Mouse (Mus musculus) cerebellum, adult 2 months (tissue): ENCODE measurements around the gene Gm3435. TPM values are rescaled to one million over a fixed set of nuclear protein-coding genes. Genes with fewer than 3 reads are reported as not detected.
"Not testable (repeated sequence)": the region's sequence is repeated elsewhere in the genome, so short reads cannot be mapped to it uniquely, and the experiment has no call there.

ENCODE experiments used
- DNase-seq, 2 experiments: peaks; one replicate each; pipeline ENCODE4 v3.0.0; 2021
- H3K27ac ChIP-seq: fragments of 200-500 bp; 2 replicates; pipeline ENCODE4 v1.5.1; 2012; ENCODE audit warnings: low read length, control low read depth, inconsistent platforms; ENCODE audit not compliant: insufficient read depth
- H3K27me3 ChIP-seq: fragments of 200-500 bp; 2 replicates; pipeline ENCODE4 v1.6.1; 2012; ENCODE audit warnings: inconsistent platforms, mild to moderate bottlenecking, low read length, moderate library complexity; ENCODE audit not compliant: control insufficient read depth, insufficient read depth
- H3K4me1 ChIP-seq: fragments of 200-500 bp; 2 replicates; pipeline ENCODE4 v1.6.1; 2011; ENCODE audit warnings: low read length; ENCODE audit not compliant: control insufficient read depth, insufficient read depth
- H3K4me3 ChIP-seq: fragments of 200-500 bp; replicated peaks from 2 replicates; pipeline ENCODE3; 2011; ENCODE audit warnings: mild to moderate bottlenecking, low read depth, low read length, control low read depth; ENCODE audit not compliant: insufficient read depth
- CTCF ChIP-seq: fragments of 200-500 bp; IDR thresholded peaks from 2 replicates; pipeline ENCODE4 v1.5.1; 2011; ENCODE audit warnings: low read depth, mild to moderate bottlenecking, control low read depth, low read length, moderate library complexity, borderline replicate concordance; ENCODE audit not compliant: insufficient read depth
- POLR2A ChIP-seq: fragments of 200-500 bp; IDR thresholded peaks from 2 replicates; pipeline ENCODE4 v1.6.1; 2011; ENCODE audit warnings: low read length, control low read depth, borderline replicate concordance; ENCODE audit not compliant: insufficient read depth
- WGBS: fragments of 180-500 bp; shearing (Covaris S2); methylation state at CpG from one replicate; pipeline ENCODE4 v1.1.7; 2018; 5-methylcytosine and 5-hydroxymethylcytosine counted together
- polyA plus RNA-seq: library from polyadenylated mRNA; depleted of rRNA; stranded (reverse); fragments of >200 nt; gene quantifications from 2 replicates; pipeline ENCODE4 v1.2.3, GENCODE M21; 2012

Gene Gm3435
- polyA plus RNA-seq, 1 experiment, result 12.3 TPM

GRCm38 (mm10) chr17:15053183-15053828 is 43.3 kb downstream of the Gm3435 start:
- not testable (repeated sequence) for H3K27me3 ChIP-seq, DNase-seq, H3K4me3 ChIP-seq, H3K4me1 ChIP-seq, H3K27ac ChIP-seq
- 93% methylated on average over 6 of the region's 8 CpGs for WGBS

DNA sequence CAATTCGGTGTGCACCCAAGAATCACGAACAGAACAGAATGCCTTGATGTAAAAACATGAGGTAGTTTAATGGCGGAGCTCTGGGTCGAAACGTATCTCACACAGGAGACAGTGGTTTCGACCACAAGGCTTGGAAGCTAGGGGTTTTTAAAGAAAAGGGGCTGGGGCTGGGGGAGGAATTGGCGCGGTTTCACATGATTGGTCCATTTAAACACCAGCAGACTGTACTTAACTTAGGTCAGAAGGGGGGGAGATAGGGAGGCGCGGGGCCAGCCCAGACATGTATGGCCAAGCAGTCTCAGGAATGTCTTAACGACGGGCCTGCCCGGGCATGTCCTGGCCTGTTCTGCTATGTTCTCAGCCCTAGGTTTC is 43.8 kb downstream of the Gm3435 start:
- not testable (repeated sequence) for H3K27ac ChIP-seq, DNase-seq, H3K4me1 ChIP-seq, H3K27me3 ChIP-seq, H3K4me3 ChIP-seq
- 91% methylated on average over 12 of the region's 13 CpGs for WGBS

DNA sequence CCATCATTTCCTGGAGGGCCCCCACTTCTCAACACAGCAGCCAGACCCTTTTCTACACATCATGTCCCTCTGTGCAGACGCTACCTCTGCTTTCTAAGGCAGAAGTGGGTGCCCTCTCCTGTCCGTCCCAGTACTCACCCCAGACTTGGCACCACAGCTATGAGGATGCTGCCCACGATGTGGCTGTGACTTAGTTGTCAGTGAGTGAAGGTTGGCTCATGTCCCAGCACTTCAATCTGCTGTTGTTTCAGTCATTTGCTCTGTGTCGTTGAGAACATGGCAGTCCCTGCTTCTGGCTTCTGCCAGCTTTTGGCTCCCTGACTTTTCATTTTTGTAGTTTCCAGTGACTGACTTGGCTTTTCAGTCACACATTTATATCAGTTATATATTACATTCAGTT is 45.9 kb downstream of the Gm3435 start:
- 20% methylated on average over 4 of the region's 4 CpGs for WGBS
- H3K27me3 ChIP-seq, result no peaks in the 10 kb centered on the region
- DNase-seq, result no peak
- H3K4me3 ChIP-seq, result no peak overlapping the region
- no peak overlapping the region for H3K27ac ChIP-seq
- TF ChIP-seq POLR2A, result no peak
- TF ChIP-seq CTCF, result no peak
- no peaks in the 10 kb centered on the region for H3K4me1 ChIP-seq

- TF ChIP-seq CTCF, result no peak
- no peak for TF ChIP-seq POLR2A
- Histone ChIP-seq H3K4me1 (no peaks in the 10 kb centered on the region), H3K27ac (no peak overlapping the region), H3K27me3 (no peaks in the 10 kb centered on the region), H3K4me3 (no peak overlapping the region)
- WGBS, result 62% methylated on average over 5 of the region's 5 CpGs
- DNase-seq, result no peak
Observed at GRCm38 (mm10) chr17:15058161-15058591, 48.2 kb downstream of the Gm3435 start.

DNA sequence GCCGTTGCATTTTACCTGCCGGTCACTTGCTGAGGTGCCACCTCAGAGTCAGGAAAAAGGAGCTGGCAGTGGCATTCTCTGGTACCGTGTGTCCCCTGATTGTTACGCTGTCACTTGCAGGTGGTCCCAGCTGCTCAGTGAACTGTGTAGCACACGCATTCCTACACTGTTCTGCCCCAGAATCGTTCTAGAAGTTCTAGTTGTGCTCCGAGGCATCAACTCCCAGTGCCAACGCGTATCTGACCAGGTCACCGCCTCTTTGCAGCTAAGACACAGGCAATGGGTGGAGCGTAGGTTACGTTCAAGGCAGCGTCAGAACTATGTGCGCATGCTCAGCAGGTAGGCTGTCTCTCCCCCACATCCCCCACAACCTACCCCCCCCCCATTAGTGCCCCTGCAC is 49.7 kb downstream of the Gm3435 start:
- TF ChIP-seq POLR2A (no peak), CTCF (no peak)
- no peaks in the 10 kb centered on the region for H3K4me1 ChIP-seq
- no peak overlapping the region for H3K27ac ChIP-seq
- no peak overlapping the region for H3K4me3 ChIP-seq
- no peaks in the 10 kb centered on the region for H3K27me3 ChIP-seq
- 91% methylated on average over 14 of the region's 14 CpGs for WGBS
- no peak for DNase-seq

DNA sequence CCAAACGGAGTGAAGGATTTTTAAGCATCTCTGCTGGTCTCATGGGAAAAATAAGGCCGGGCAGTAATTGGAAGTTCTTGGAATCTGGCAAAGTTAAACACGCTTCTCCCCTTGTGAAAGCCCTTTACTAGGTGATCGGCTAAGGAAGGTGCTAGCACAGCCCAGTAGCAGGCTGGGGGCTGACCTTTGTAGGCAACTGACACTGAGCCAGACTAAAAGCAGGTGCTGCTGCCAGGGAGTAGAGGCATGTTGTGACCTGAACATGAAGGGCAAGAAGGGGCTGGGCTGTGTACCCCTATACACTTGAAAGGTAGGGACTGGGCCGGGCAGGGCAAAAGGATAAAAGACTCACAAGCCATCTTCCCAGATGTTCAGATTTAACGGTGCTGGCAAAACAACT is 50.4 kb downstream of the Gm3435 start:
- Histone ChIP-seq H3K27me3 (no peaks in the 10 kb centered on the region), H3K4me3 (no peak overlapping the region), H3K4me1 (no peaks in the 10 kb centered on the region), H3K27ac (no peak overlapping the region)
- whole genome bisulfite sequencing, result 87% methylated on average over 6 of the region's 6 CpGs
- TF ChIP-seq CTCF (no peak), POLR2A (no peak)
- no peak for DNase-seq

- DNase-seq, result peak; percentile 58 to 63
- H3K4me3 ChIP-seq, result no peak overlapping the region
- H3K27ac ChIP-seq, result no peak overlapping the region
- H3K27me3 ChIP-seq, result no peaks in the 10 kb centered on the region
- H3K4me1 ChIP-seq, result peaks cover 9% of the 10 kb centered on the region
- peak; percentile 71 for TF ChIP-seq CTCF
- no peak for TF ChIP-seq POLR2A
- WGBS, result 43% methylated on average over 13 of the region's 13 CpGs
Observed at GRCm38 (mm10) chr17:15065391-15066024, 55.5 kb downstream of the Gm3435 start.

DNA sequence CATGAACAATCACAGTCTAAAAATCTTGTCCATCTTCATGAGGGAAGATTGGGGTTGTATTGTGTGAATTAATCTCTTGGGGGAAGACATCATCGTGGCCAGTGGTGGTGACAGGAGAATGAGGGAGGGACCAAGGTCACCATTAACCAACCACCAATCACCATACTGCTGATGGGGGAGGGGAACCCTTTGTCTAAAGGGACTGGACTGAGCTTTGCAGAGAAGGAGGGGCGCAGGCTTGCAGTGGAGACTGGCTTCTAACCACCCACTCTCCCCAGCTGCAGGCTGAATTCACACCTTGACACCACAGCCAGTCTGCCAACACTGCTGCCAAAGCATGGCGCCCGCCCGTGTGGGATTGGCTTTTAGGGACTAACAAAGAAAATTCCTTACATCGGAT is 56.1 kb downstream of the Gm3435 start:
- DNase-seq, result no peak
- TF ChIP-seq POLR2A (no peak), CTCF (no peak)
- no peaks in the 10 kb centered on the region for H3K27me3 ChIP-seq
- H3K4me1 ChIP-seq, result peaks cover 9% of the 10 kb centered on the region
- H3K4me3 ChIP-seq, result no peak overlapping the region
- 70% methylated on average over 6 of the region's 6 CpGs for WGBS
- H3K27ac ChIP-seq, result no peak overlapping the region
